Mouse (Mus musculus) liver, embryonic 14.5 days (tissue): ENCODE data around the gene Slco4a1.

Experiments used
- CTCF ChIP-seq: IDR thresholded peaks from 2 replicates; pipeline ENCODE4 v1.5.1; 2016; ENCODE audit warnings: antibody characterized with exemption, low read depth, control low read depth
- EP300 ChIP-seq: IDR thresholded peaks from 2 replicates; pipeline ENCODE4 v1.6.1; 2016; ENCODE audit warnings: antibody characterized with exemption, low read depth

- no peak for TF ChIP-seq EP300
- TF ChIP-seq CTCF, result no peak
Observed at GRCm38 (mm10) chr2:180508455-180509115, 52.5 kb downstream of the Slco4a1 start.
